Mouse (Mus musculus): ENCODE data around the gene Fnip1. TPM values are rescaled to one million over a fixed set of nuclear protein-coding genes. Genes with fewer than 3 reads are reported as not detected.

Fnip1 gene
- polyA plus RNA-seq, 1 experiment: 3.2 TPM

DNA sequence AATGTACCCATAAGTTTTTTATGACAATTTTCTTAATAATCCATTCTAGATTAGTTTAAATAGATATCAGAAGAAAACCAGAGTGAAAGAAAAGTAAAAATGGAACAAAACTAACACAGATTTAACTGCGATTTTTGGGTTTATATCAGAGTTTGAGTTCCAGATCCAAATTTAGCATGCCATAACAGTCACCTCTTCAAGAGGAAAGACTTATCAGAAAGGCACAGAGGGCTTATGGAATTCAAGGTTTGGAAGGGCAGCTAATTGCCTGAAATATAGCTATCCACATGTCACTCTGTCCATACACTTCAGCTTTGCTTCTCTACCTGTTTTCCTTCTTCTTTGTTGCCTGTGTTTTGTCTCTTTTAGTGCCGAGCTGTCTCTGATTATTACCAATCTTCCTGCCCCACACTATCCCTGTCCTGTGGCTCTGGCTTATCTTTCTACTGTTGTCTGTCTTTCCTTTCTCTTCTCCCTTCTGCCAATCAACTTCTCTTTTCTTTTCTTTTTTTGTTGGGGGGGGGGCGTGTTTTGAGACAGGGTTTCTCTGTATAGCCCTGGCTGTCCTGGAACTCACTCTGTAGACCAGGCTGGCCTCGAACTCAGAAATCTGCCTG, 31.0 kb upstream of the Fnip1 start:
- H3K27ac ChIP-seq (ENCODE audit: control insufficient read depth, insufficient read depth, low read length): no peak overlapping the region
- no peaks in the 10 kb centered on the region for H3K4me1 ChIP-seq (replicated peaks; ENCODE audit: control insufficient read depth, insufficient read depth, low read length)
- no peaks in the 10 kb centered on the region for H3K27me3 ChIP-seq (ENCODE audit: control insufficient read depth, insufficient read depth, low read length)
- WGBS: 92% methylated on average over 4 of the region's 4 CpGs
- no peak overlapping the region for H3K4me3 ChIP-seq (ENCODE audit: control insufficient read depth, insufficient read depth, low read length)
- no peak for DNase-seq
- TF ChIP-seq POLR2A (IDR thresholded peaks at IDR 0.05; ENCODE audit: control insufficient read depth, extremely low read depth, insufficient read depth, low read length, poor library complexity) (no peak), CTCF (IDR thresholded peaks at IDR 0.05; ENCODE audit: borderline replicate concordance, control insufficient read depth, extremely low read depth, insufficient read depth, low read length, poor library complexity) (no peak)
- H3K36me3 ChIP-seq (ENCODE audit: control insufficient read depth, insufficient read depth, low read length): no peaks in the 10 kb centered on the region

DNA sequence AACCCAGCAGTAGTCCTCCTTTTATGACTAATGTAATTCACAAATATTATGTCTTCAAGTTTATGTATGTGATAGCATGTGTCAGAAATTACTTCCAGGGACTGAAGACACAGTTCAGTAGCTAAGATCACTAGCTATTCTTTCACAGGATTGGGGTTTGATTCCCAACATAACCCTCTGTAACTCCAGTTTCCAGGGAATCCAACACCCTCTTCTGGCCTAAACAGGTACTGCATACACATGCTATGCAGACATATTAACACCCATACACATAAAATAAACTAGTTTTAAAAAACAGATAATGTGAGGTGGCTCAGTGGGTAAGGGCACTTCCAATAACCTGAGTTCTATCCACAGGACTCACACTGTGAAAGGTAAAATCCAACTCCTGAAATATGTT, 27.4 kb upstream of the Fnip1 start:
- Histone ChIP-seq H3K4me3 (ENCODE audit: control insufficient read depth, insufficient read depth, low read length) (no peak overlapping the region), H3K27ac (ENCODE audit: control insufficient read depth, insufficient read depth, low read length) (no peak overlapping the region), H3K4me1 (replicated peaks; ENCODE audit: control insufficient read depth, insufficient read depth, low read length) (no peaks in the 10 kb centered on the region), H3K36me3 (ENCODE audit: control insufficient read depth, insufficient read depth, low read length) (no peaks in the 10 kb centered on the region), H3K27me3 (ENCODE audit: control insufficient read depth, insufficient read depth, low read length) (no peaks in the 10 kb centered on the region)
- no peak for DNase-seq
- no peak for TF ChIP-seq CTCF (IDR thresholded peaks at IDR 0.05; ENCODE audit: borderline replicate concordance, control insufficient read depth, extremely low read depth, insufficient read depth, low read length, poor library complexity)
- no peak for TF ChIP-seq POLR2A (IDR thresholded peaks at IDR 0.05; ENCODE audit: control insufficient read depth, extremely low read depth, insufficient read depth, low read length, poor library complexity)

DNA sequence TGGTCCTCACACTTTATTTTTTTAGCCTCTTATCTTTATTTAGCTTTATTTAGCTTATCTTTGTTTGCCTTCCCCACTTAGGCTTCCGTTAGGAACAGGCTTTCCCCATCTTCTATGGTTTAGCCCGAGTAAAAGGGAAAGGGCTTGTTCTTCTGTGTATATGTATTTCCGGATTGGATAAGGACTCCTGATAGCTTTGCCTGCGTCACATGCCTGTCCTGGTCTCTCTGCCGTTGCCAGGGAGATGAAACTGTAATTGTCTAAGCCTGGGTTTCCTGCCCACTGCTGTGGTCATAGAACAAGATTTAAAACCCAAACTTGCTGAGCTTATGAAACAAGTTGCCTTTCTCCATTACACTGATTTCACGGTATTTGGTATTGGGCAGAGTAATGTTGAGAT, 25.0 kb upstream of the Fnip1 start:
- Histone ChIP-seq H3K27me3 (ENCODE audit: control insufficient read depth, insufficient read depth, low read length) (no peaks in the 10 kb centered on the region), H3K27ac (ENCODE audit: control insufficient read depth, insufficient read depth, low read length) (no peak overlapping the region), H3K36me3 (ENCODE audit: control insufficient read depth, insufficient read depth, low read length) (no peaks in the 10 kb centered on the region), H3K4me3 (ENCODE audit: control insufficient read depth, insufficient read depth, low read length) (no peak overlapping the region), H3K4me1 (replicated peaks; ENCODE audit: control insufficient read depth, insufficient read depth, low read length) (no peaks in the 10 kb centered on the region)
- 23% methylated on average over 6 of the region's 6 CpGs for WGBS
- no peak for DNase-seq
- TF ChIP-seq POLR2A (IDR thresholded peaks at IDR 0.05; ENCODE audit: control insufficient read depth, extremely low read depth, insufficient read depth, low read length, poor library complexity) (no peak), CTCF (IDR thresholded peaks at IDR 0.05; ENCODE audit: borderline replicate concordance, control insufficient read depth, extremely low read depth, insufficient read depth, low read length, poor library complexity) (no peak)

DNA sequence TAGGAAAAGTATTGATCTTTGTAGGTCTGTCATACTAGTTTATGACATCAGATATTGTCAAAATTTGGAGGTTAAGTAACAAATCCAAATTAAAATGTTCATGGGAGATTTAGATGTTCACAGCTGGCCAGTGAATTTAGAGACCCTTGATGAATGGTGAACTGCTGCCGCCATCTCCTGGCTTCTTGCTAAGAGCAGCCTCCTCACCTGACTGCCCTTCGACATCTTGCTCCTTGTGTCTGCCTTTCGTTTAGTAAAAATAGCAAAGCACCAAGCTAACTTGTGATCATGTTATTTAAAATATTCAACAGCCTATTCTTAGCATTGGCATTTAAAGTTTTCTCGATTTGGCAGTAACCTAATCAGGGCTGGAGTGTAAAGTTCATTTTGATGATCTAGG, 15.0 kb upstream of the Fnip1 start:
- TF ChIP-seq CTCF (IDR thresholded peaks at IDR 0.05; ENCODE audit: borderline replicate concordance, control insufficient read depth, extremely low read depth, insufficient read depth, low read length, poor library complexity): no peak
- TF ChIP-seq POLR2A (IDR thresholded peaks at IDR 0.05; ENCODE audit: control insufficient read depth, extremely low read depth, insufficient read depth, low read length, poor library complexity): no peak
- WGBS: 91% methylated on average over 4 of the region's 4 CpGs
- no peaks in the 10 kb centered on the region for H3K27me3 ChIP-seq (ENCODE audit: control insufficient read depth, insufficient read depth, low read length)
- no peaks in the 10 kb centered on the region for H3K36me3 ChIP-seq (ENCODE audit: control insufficient read depth, insufficient read depth, low read length)
- no peak overlapping the region for H3K4me3 ChIP-seq (ENCODE audit: control insufficient read depth, insufficient read depth, low read length)
- DNase-seq: no peak
- H3K27ac ChIP-seq (ENCODE audit: control insufficient read depth, insufficient read depth, low read length): no peak overlapping the region
- no peaks in the 10 kb centered on the region for H3K4me1 ChIP-seq (replicated peaks; ENCODE audit: control insufficient read depth, insufficient read depth, low read length)

DNA sequence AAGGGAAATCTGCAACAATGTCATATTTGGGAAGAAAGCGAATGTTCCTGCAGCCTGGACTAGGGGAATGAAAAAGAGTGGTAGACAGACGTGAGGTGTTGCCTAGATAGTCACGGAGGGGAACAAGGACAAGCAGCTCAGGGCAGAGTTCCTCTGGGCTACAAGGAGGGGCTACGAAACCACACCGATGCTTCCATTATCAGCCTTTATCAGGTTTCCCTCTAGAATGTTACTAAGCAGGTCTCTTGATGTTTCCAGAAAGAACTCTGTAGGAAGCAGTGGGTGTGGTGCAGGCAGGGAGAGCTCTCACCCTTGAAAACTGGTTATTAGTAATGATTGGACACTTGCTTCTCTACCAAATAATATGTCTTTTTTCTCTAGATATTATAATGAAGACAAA, 11.7 kb upstream of the Fnip1 start:
- H3K36me3 ChIP-seq (ENCODE audit: control insufficient read depth, insufficient read depth, low read length): no peaks in the 10 kb centered on the region
- no peak overlapping the region for H3K4me3 ChIP-seq (ENCODE audit: control insufficient read depth, insufficient read depth, low read length)
- 66% methylated on average over 5 of the region's 5 CpGs for WGBS
- no peak for DNase-seq
- no peak overlapping the region for H3K27ac ChIP-seq (ENCODE audit: control insufficient read depth, insufficient read depth, low read length)
- H3K4me1 ChIP-seq (replicated peaks; ENCODE audit: control insufficient read depth, insufficient read depth, low read length): no peaks in the 10 kb centered on the region
- H3K27me3 ChIP-seq (ENCODE audit: control insufficient read depth, insufficient read depth, low read length): no peaks in the 10 kb centered on the region
- TF ChIP-seq CTCF (IDR thresholded peaks at IDR 0.05; ENCODE audit: borderline replicate concordance, control insufficient read depth, extremely low read depth, insufficient read depth, low read length, poor library complexity) (no peak), POLR2A (IDR thresholded peaks at IDR 0.05; ENCODE audit: control insufficient read depth, extremely low read depth, insufficient read depth, low read length, poor library complexity) (no peak)

DNA sequence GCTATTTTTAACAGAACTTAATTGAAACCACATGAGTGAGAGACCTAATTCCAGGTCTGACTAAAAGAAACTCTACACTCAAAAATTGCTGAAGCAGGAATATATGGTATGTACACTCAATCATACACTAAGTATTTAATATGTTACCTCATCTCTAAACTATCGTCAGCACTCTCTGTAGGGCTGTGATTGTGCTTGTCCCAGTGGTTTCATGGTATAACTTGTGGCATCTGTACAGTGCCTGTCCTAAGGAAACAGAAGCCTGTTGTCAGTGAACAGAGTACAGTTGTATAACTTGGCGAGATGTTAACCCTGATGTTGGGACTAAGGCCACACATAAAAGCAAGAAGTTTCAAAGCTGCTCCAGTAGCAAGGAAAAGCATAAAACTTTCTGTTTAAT, 10.9 kb upstream of the Fnip1 start:
- no peak for DNase-seq
- TF ChIP-seq POLR2A (IDR thresholded peaks at IDR 0.05; ENCODE audit: control insufficient read depth, extremely low read depth, insufficient read depth, low read length, poor library complexity) (no peak), CTCF (IDR thresholded peaks at IDR 0.05; ENCODE audit: borderline replicate concordance, control insufficient read depth, extremely low read depth, insufficient read depth, low read length, poor library complexity) (no peak)
- no peaks in the 10 kb centered on the region for H3K36me3 ChIP-seq (ENCODE audit: control insufficient read depth, insufficient read depth, low read length)
- H3K27ac ChIP-seq (ENCODE audit: control insufficient read depth, insufficient read depth, low read length): no peak overlapping the region
- H3K4me1 ChIP-seq (replicated peaks; ENCODE audit: control insufficient read depth, insufficient read depth, low read length): peaks cover 4% of the 10 kb centered on the region
- no peaks in the 10 kb centered on the region for H3K27me3 ChIP-seq (ENCODE audit: control insufficient read depth, insufficient read depth, low read length)
- 64% methylated on average over 2 of the region's 2 CpGs for WGBS
- H3K4me3 ChIP-seq (ENCODE audit: control insufficient read depth, insufficient read depth, low read length): no peak overlapping the region

All from thymus, adult 2 months (tissue).